Mouse (Mus musculus): Measurements from ENCODE around the gene Tmem131.

GRCm38 (mm10) chr1:36851392-36851791 lies 92.1 kb downstream of the Tmem131 start:
- TF ChIP-seq POLR2A (IDR thresholded peaks at IDR 0.05; ENCODE audit: insufficient read length, low read depth) (no peak), E2F4 (IDR thresholded peaks at IDR 0.05; ENCODE audit: insufficient read depth) (no peak), POLR2AphosphoS2 (IDR thresholded peaks at IDR 0.05; ENCODE audit: insufficient read length, low read depth) (no peak), TCF12 (IDR thresholded peaks at IDR 0.05; ENCODE audit: insufficient read depth, poor library complexity, severe bottlenecking) (no peak), MAX (IDR thresholded peaks at IDR 0.05; ENCODE audit: low read depth) (no peak)

All from myocyte (in vitro differentiated cells).